Mouse (Mus musculus) neural tube, embryonic 11.5 days (tissue): ENCODE data around the gene Chst15. TPM values are rescaled to one million over a fixed set of nuclear protein-coding genes. Genes with fewer than 3 reads are reported as not detected.

Experiments
- ATAC-seq: fragments of 200-750 bp; cut with Nextera tagmentation; 2 replicates; pipeline ENCODE4 v1.8.0; 2017; ENCODE audit warnings: moderate number of reproducible peaks, mild to moderate bottlenecking, moderate TSS enrichment, moderate library complexity; ENCODE audit not compliant: insufficient read depth, low FRiP score, low TSS enrichment
- DNase-seq: peaks from one replicate; pipeline ENCODE4 v3.0.0-alpha.2; 2015; ENCODE audit warnings: low spot score
- H3K27ac ChIP-seq: fragments of 300-500 bp; sonication (generic); 2 replicates; pipeline ENCODE4 v1.5.1; 2014; ENCODE audit warnings: low read depth, mild to moderate bottlenecking, low read length
- H3K27me3 ChIP-seq: fragments of 300-500 bp; sonication (generic); 2 replicates; pipeline ENCODE4 v1.6.1; 2014; ENCODE audit warnings: mild to moderate bottlenecking, low read length, mixed read lengths; ENCODE audit not compliant: control insufficient read depth, insufficient read depth
- H3K36me3 ChIP-seq: fragments of 300-500 bp; sonication (generic); 2 replicates; pipeline ENCODE4 v1.6.1; 2014; ENCODE audit warnings: mild to moderate bottlenecking, low read length, moderate library complexity, mixed read lengths; ENCODE audit not compliant: control insufficient read depth, insufficient read depth
- H3K4me1 ChIP-seq: fragments of 300-500 bp; sonication (generic); 2 replicates; pipeline ENCODE4 v1.6.1; 2014; ENCODE audit warnings: low read length, mixed read lengths; ENCODE audit not compliant: control insufficient read depth, insufficient read depth
- H3K4me2 ChIP-seq: fragments of 300-500 bp; sonication (generic); 2 replicates; pipeline ENCODE4 v1.6.1; 2014; ENCODE audit warnings: low read depth, mild to moderate bottlenecking, moderate library complexity
- H3K4me3 ChIP-seq: fragments of 300-500 bp; sonication (generic); 2 replicates; pipeline ENCODE4 v1.5.1; 2014; ENCODE audit warnings: low read depth, low read length
- H3K9ac ChIP-seq: fragments of 300-500 bp; sonication (generic); 2 replicates; pipeline ENCODE4 v1.6.1; 2014; ENCODE audit warnings: mild to moderate bottlenecking, low read length
- H3K9me3 ChIP-seq: fragments of 300-500 bp; sonication (generic); 2 replicates; pipeline ENCODE4 v1.6.1; 2016; ENCODE audit warnings: low read length; ENCODE audit not compliant: control insufficient read depth
- WGBS: fragments of 180-500 bp; shearing (Covaris S2); extraction: QIAGEN DNeasy Blood & Tissue Kit; methylation state at CpG from one replicate; pipeline ENCODE4 v1.1.7; 2014; 5-methylcytosine and 5-hydroxymethylcytosine counted together
- polyA plus RNA-seq: library from polyadenylated mRNA; unstranded; fragments of >200 nt; fragmentation: Nextera tagmentation; extraction: Ambion mirVana; gene quantifications from 2 replicates; pipeline ENCODE4 v1.2.1, GENCODE M21; 2014

Gene Chst15
- polyA plus RNA-seq, 1 experiment from 2014 or later = 31.3 TPM

- no peak overlapping the region for H3K27ac ChIP-seq
- DNase-seq (no peak), ATAC-seq (no peak)
- H3K4me1 ChIP-seq = no peaks in the 10 kb centered on the region; the same call in 1 of the 2 replicates
- no peaks in the 10 kb centered on the region for H3K27me3 ChIP-seq
- H3K36me3 ChIP-seq = peaks cover 4% of the 10 kb centered on the region
- no peak overlapping the region for H3K9ac ChIP-seq
- WGBS = 81% methylated on average over 4 of the region's 4 CpGs
- H3K4me2 ChIP-seq = no peak overlapping the region
- H3K9me3 ChIP-seq = no peaks in the 10 kb centered on the region
- H3K4me3 ChIP-seq = no peak overlapping the region
Observed at GRCm38 (mm10) chr7:132237191-132237590, 79.8 kb downstream of the Chst15 start.

GRCm38 (mm10) chr7:132236789-132237188 is 80.2 kb downstream of the Chst15 start:
- H3K4me2 ChIP-seq = no peak overlapping the region
- 84% methylated on average over 8 of the region's 8 CpGs for WGBS
- no peaks in the 10 kb centered on the region for H3K9me3 ChIP-seq
- no peaks in the 10 kb centered on the region for H3K27me3 ChIP-seq
- DNase-seq (no peak), ATAC-seq (no peak)
- H3K4me1 ChIP-seq = no peaks in the 10 kb centered on the region; the same call in 1 of the 2 replicates
- H3K36me3 ChIP-seq = peaks cover 4% of the 10 kb centered on the region
- H3K4me3 ChIP-seq = no peak overlapping the region
- H3K27ac ChIP-seq = no peak overlapping the region
- H3K9ac ChIP-seq = no peak overlapping the region

- Histone ChIP-seq H3K27me3 (no peaks in the 10 kb centered on the region), H3K4me1 (no peaks in the 10 kb centered on the region; the same call in 1 of the 2 replicates), H3K9ac (no peak overlapping the region), H3K27ac (no peak overlapping the region), H3K36me3 (no peaks in the 10 kb centered on the region; the same call in 1 of the 2 replicates), H3K4me3 (no peak overlapping the region), H3K4me2 (no peak overlapping the region), H3K9me3 (no peaks in the 10 kb centered on the region)
- WGBS = 66% methylated on average over 3 of the region's 3 CpGs
- ATAC-seq = no peak
- DNase-seq = no peak
Observed at GRCm38 (mm10) chr7:132234250-132234649, 82.8 kb downstream of the Chst15 start.

GRCm38 (mm10) chr7:132233732-132234131 is 83.3 kb downstream of the Chst15 start:
- DNase-seq (no peak), ATAC-seq (no peak)
- Histone ChIP-seq H3K4me1 (no peaks in the 10 kb centered on the region; the same call in 1 of the 2 replicates), H3K27ac (no peak overlapping the region), H3K9me3 (no peaks in the 10 kb centered on the region), H3K4me2 (no peak overlapping the region), H3K9ac (no peak overlapping the region), H3K27me3 (no peaks in the 10 kb centered on the region), H3K4me3 (no peak overlapping the region), H3K36me3 (no peaks in the 10 kb centered on the region; the same call in 1 of the 2 replicates)
- 84% methylated on average over 4 of the region's 4 CpGs for whole genome bisulfite sequencing

GRCm38 (mm10) chr7:132232937-132233336 is 84.1 kb downstream of the Chst15 start:
- H3K4me2 ChIP-seq = no peak overlapping the region
- no peak overlapping the region for H3K9ac ChIP-seq
- whole genome bisulfite sequencing = 35% methylated on average over 2 of the region's 2 CpGs
- H3K27ac ChIP-seq = no peak overlapping the region
- H3K9me3 ChIP-seq = no peaks in the 10 kb centered on the region
- H3K4me1 ChIP-seq = no peaks in the 10 kb centered on the region; the same call in 1 of the 2 replicates
- H3K36me3 ChIP-seq = no peaks in the 10 kb centered on the region; the same call in 1 of the 2 replicates
- DNase-seq (no peak), ATAC-seq (no peak)
- H3K4me3 ChIP-seq = no peak overlapping the region
- H3K27me3 ChIP-seq = no peaks in the 10 kb centered on the region

- H3K36me3 ChIP-seq = no peaks in the 10 kb centered on the region; the same call in 1 of the 2 replicates
- no peaks in the 10 kb centered on the region; the same call in 1 of the 2 replicates for H3K4me1 ChIP-seq
- DNase-seq (no peak), ATAC-seq (no peak)
- H3K4me2 ChIP-seq = no peak overlapping the region
- H3K27me3 ChIP-seq = no peaks in the 10 kb centered on the region
- no peak overlapping the region for H3K4me3 ChIP-seq
- no peaks in the 10 kb centered on the region for H3K9me3 ChIP-seq
- 89% methylated on average over 3 of the region's 3 CpGs for WGBS
- H3K9ac ChIP-seq = no peak overlapping the region
- H3K27ac ChIP-seq = no peak overlapping the region
Observed at GRCm38 (mm10) chr7:132231476-132231875, 85.6 kb downstream of the Chst15 start.

GRCm38 (mm10) chr7:132230961-132231360 is 86.1 kb downstream of the Chst15 start:
- no peaks in the 10 kb centered on the region; the same call in 1 of the 2 replicates for H3K36me3 ChIP-seq
- H3K4me2 ChIP-seq = no peak overlapping the region
- DNase-seq = no peak
- ATAC-seq = no peak
- H3K4me1 ChIP-seq = no peaks in the 10 kb centered on the region; the same call in 1 of the 2 replicates
- WGBS = 82% methylated on average over 3 of the region's 3 CpGs
- no peak overlapping the region for H3K4me3 ChIP-seq
- H3K9ac ChIP-seq = no peak overlapping the region
- no peaks in the 10 kb centered on the region for H3K27me3 ChIP-seq
- no peaks in the 10 kb centered on the region for H3K9me3 ChIP-seq
- H3K27ac ChIP-seq = no peak overlapping the region

- DNase-seq (no peak), ATAC-seq (no peak)
- WGBS = 85% methylated on average over 8 of the region's 8 CpGs
- no peaks in the 10 kb centered on the region for H3K4me1 ChIP-seq
- no peak overlapping the region for H3K4me3 ChIP-seq
- no peaks in the 10 kb centered on the region for H3K9me3 ChIP-seq
- no peak overlapping the region for H3K27ac ChIP-seq
- H3K36me3 ChIP-seq = no peaks in the 10 kb centered on the region
- no peaks in the 10 kb centered on the region for H3K27me3 ChIP-seq
- no peak overlapping the region for H3K9ac ChIP-seq
- no peak overlapping the region for H3K4me2 ChIP-seq
Observed at GRCm38 (mm10) chr7:132227075-132227640, 89.9 kb downstream of the Chst15 start.

GRCm38 (mm10) chr7:132226379-132227074 is 90.5 kb downstream of the Chst15 start:
- Histone ChIP-seq H3K27me3 (no peaks in the 10 kb centered on the region), H3K9me3 (no peaks in the 10 kb centered on the region), H3K4me3 (no peak overlapping the region), H3K4me1 (no peaks in the 10 kb centered on the region), H3K4me2 (no peak overlapping the region), H3K9ac (no peak overlapping the region; the same call in 1 of the 2 replicates), H3K27ac (no peak overlapping the region), H3K36me3 (no peaks in the 10 kb centered on the region)
- 64% methylated on average over 6 of the region's 6 CpGs for WGBS
- ATAC-seq (no peak), DNase-seq (peak; percentile 81)
